Mouse (Mus musculus) lung, postnatal 25 days (tissue): ENCODE results near the gene Sec14l4.
A peak's percentile ranks its signal among the peaks of the same experiment; 100 is the strongest.

Source experiments
- DNase-seq: peaks from one replicate; pipeline ENCODE4 v3.0.0; 2022; ENCODE audit warnings: low spot score

The Sec14l4 gene

DNA sequence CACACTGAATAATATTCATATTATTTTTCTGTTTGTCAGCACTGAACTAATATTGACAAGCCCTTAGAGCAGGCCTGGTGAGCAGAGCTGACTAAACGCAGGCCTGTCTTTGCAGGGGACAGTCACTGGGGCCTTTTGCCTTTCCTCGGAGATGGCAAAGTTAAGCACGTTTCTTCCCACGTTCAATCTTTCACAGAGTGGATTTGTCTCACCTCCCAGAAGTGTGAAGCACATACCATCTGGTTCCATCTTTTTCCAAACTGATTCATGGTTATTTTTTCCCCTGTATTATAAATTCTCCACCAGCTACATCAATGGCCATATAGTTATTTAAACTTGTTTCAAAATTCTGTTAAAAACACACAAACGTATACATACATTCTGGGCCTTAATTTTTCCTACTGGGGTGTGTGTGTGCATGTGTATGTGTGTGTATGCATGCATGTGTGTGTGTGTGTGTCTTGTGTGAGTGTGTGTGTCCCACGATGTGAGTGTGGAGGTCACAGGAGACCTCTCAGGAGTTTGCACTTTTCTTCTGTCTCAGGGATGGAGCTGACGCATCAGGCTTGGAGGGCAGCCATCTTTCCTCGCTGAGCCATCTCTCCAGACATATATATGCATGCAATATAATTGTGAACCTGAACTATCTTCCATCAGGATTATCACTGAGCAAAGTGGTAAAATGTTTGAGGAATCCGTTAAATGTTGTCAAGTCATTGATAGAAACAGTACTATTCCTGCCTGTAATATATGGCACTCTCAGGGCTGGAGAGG lies 3.5 kb upstream of the Sec14l4 start:
- DNase-seq: no peak

DNA sequence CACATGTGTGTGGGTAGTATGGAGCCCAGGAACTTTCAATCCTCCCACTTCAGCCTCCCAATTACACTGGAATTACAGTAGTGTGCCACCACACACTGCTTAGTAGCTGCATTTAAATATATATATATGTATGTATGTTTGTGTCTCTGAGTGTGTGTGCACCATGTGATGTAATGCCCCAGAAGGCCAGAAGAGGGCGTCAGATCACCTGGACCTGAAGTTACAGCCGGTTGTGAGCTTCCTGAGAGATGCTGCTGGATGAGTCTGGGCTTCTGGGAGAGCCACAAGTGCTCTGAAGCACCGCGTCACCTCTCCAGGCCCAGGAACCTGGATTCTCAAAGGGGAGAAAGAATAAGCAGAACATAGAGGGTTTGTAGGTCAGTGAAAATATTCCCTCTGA lies 1.9 kb upstream of the Sec14l4 start:
- DNase-seq: no peak

DNA sequence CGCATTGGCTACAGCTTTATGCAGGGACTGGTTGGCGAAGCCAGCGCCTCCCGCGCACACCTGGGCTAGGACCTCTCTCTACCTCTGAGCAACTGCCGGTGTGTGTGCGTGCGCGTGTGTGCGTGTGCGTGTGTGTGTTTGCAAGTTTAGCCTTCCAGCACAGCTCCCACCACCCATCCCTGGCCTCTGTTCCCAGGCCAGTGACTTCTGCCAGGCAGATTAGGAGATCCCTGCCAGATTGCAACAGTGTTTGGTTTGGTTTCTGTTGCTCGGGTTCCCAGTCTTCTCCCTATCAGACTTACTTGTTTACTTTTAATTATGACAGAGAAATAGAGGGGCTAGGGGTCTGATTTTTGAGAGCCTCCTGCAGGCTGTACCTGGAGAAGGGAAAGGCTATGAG lies 699 bp downstream of the Sec14l4 start:
- DNase-seq: no peak

DNA sequence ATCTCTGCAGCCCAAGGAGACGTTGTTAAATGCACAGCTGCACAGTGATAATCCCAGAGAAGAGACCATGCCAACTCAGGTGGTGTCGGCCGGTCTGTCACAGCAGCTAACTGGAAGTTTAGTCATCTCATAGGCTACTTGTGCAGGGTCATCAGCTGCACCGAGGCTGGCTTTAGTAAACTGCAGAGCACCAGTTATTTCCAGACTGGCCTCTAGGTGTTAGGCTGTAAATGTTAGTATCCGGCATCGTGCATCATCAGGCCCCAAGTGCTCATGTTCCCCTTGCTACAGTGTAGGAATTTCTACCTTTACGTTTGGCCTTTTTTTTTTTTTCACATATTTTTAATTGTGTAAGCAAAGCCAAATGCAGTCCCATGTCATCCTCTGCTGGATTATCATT lies 2.2 kb downstream of the Sec14l4 start:
- no peak for DNase-seq

DNA sequence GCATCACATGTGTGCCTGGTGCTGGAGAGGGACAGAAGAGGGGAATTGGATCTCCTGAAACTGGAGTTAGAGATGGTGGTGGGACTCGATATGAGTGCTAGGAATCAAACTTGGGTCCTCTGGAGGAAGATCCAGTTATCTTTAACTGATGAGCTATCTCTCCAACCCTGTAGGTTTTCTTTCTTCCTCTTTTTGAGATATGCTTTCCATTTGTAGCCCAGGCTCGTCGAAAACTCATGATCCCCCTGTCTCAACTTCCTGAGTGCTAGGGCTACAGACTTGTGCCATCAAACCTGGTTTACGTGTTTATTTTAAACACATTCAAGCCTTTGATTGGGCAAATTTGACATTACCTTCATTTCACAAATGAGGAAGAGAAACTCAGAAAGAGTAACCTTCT lies 2.9 kb downstream of the Sec14l4 start:
- no peak for DNase-seq

DNA sequence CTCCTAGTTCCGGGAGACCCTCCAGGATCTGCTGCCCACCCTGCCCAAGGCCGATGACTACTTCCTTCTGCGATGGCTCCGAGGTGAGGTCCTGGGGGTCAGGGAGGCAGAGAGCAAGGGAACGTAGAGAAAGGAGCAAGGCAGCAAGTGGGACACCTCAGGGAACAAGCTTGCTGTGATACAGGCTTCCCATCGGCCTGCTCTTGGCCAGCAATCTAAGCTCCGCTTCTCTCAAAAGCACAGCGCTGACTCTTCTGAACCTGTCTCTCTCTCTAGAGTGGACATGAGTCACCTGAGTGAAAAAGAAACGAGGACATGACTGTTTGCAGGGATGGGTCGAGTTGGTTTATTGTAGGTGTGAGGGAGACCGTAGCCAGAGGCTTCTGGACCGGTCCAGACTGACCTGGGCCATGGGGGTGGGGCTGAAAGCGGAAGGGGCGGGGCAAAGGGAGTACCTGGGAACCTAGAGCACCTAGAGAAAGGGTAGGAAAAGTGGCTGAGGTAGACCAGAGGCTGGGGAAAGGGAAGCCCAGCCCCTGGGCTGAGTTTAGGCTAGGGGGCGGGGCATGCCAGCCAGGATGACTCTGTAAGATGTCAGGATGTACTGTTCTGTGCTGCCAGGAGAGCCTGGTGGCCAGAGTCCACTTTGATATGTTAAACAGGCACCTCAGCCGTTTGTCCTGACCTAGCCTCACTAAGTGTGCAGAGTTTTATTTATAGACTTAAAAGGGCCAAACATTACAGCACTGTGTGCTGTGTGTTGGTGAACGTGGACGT lies 4.0 kb downstream of the Sec14l4 start:
- DNase-seq: peak; percentile 30

DNA sequence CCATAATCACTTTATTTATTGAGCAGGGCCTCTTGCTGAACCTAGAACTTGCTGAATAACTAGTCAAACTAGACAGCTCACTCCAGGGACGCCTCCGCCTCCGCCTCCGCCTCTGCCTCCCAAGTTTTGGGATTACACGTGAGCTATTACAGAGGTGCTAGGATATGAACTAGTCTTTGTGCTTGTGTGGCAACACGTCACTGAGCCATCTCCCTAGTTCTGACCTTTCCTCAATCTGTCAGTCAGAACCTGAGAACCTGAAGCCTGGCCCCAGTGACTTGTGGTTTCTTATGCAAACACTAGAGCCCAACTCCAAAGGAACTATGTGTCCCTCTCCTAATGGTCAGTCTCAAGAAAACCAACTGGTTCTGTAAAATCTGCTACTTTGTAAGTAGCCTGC lies 4.7 kb downstream of the Sec14l4 start:
- peak; percentile 82 for DNase-seq

DNA sequence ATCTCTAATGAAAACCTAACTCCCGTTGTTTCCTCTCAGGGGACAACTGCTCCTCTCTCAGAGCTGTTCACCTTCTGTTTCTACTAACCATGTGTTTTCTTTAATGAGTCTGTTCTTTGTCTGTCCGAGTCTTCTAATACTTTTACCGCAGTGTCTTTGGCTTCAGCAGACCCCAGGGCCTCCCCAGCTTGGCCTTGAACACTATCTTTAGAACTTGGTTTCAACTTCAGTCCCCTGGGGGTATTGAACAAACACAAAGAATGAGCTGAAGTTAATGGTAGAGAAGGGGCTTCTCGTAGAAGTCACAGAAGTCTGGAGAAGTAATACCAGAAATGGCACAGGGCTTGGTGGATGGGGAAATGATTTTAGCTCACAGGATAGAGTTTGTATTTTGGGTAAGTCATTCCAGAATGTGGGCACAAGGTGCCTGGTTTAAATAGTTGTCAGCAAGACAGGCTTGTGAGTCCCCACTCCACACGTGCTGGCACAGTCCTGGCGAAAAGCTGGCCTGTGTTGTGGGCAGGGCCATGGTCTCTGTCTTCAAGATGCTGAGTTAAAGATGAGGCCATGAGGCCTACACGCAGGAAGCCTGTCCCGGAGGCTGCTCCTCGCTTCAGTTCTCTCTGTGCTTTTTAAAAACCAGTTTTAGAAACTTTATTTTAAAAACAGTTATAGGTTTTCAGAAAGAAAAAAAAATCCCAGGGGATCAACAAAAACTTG lies 5.3 kb downstream of the Sec14l4 start:
- DNase-seq: no peak

DNA sequence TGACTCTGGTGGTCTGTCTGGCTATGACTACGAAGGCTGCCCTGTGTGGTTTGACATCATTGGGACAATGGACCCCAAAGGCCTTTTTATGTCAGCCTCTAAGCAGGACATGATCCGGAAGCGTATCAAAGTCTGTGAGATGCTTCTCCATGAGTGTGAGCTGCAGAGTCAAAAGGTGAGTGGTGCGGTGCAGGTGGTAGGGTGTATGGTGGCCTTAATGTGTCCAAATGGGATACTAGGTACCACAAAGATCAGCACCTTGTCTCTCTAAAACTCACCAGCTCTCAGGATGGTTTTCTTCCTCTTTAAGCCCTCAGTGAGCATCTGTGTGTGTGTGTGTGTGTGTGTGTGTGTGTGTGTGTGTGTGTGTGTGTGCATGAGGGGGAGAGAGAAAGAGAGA lies 8.7 kb downstream of the Sec14l4 start:
- no peak for DNase-seq

DNA sequence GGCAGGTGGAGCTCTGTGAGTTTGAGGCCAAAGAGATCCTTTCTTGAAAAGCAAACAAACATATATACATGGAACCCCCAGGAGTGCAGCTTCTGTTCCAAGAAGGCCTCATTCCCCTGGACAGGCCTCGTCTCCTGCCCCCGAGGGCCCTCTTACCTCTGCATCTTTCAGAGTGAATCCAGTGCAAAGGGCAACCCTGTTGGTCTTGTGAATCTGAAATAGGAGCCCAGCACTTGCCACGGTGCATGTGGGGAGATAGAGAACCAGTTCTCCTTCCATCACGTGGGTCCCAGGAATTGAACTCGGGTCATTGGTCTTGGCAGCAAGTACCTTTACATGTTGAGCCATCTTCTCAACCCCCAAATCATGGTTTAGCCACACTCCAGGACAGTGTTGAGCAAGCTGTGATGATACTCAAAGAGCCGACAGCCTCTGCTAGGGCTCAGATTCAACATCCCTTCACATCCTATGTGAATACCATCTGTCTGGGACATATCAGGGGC lies 9.9 kb downstream of the Sec14l4 start:
- no peak for DNase-seq

DNA sequence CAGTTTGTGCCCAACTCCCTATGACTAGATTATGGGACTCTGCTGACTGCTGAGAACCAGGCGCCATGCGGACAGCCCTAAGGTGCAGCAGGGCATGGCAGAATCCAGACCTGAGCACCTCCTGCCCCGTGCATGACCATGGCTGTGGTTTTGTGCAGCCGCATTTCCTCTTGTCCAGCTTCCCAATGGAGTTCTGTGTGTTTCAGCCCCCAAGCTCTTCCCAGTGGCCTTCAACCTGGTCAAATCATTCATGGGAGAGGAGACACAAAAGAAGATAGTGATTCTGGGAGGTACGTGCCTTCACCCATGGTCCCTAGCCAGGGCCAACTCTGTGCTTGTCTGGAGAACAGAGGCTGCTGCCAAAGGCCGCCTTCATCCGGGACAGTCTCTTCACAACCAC lies 11.8 kb downstream of the Sec14l4 start:
- DNase-seq: no peak

DNA sequence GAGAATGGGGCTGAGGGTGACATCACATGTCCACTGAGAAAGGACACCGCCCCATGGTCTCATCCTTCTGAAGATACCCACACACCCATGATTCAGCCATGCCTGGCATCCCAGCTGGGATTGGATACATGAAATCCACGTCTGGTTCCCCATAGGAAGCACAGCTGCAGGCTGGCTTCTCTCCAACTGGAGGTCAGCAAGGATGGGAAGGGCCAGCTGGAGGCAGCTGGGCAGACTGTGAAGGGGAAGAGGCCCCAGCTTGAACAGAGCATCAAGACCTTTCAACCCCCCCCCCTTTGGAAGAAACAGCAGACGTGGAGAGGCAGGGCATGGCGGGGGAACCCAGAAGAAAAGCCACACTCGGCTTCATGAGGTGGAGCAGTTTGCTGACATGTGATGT lies 15.3 kb downstream of the Sec14l4 start:
- DNase-seq: no peak

DNA sequence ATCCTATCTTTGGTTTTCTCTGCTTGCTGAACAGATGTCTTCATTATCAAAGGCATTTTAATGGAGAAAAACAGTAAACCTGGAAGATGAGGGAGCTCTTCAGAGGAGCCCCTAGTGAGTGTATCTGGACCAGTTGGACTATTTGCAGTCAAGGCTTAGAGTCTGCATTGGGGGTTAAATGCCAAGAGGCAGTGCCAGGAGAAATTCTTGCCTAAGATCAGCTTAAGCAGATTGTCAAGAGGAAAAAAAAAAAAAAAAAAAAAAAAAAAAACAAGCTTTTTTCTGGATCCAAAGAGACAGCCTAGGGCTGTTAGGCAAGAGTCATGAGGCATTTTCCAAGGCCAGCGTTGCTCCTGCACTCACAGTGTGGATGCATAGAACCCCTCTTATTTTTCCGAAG lies 16.5 kb downstream of the Sec14l4 start:
- no peak for DNase-seq

DNA sequence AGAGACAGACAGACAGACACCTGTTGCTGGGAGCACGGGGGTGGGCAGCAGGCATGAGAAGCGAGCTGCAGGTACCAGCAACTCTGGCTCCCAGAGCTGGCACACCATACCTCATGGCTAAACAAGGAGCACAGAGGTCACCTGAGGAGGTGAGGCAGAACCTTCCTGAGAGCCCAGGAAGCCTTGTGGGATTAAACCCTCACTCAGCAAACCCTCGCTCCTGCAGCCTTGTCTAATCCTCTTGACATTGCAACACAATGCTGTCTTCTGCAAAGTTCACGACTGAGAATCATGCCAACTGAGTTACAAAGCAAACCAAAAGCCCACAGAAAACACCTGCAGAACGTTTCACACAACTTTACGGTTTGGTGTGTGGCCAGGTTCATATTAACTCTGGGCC lies 17.2 kb downstream of the Sec14l4 start:
- no peak for DNase-seq

DNA sequence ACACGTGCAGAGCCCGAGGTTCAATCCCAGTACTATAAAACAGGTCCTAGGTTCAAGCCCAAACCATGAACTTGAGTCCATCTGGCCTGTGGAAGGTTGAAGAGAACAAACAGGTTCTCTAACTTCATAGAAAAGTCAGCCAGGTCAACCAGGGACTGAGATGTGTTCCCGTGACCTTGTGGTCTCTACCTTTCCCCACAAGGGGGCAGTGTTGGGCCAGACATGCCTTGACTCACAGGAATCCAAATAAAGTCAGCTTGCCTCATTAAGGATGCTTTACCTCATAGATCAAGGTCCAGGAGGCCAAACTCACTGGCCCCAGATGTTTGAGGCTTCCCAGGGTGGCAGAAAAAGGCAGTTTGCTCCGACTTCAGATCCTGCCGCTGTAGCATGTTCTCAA lies 22.3 kb downstream of the Sec14l4 start:
- DNase-seq: peak; percentile 78

DNA sequence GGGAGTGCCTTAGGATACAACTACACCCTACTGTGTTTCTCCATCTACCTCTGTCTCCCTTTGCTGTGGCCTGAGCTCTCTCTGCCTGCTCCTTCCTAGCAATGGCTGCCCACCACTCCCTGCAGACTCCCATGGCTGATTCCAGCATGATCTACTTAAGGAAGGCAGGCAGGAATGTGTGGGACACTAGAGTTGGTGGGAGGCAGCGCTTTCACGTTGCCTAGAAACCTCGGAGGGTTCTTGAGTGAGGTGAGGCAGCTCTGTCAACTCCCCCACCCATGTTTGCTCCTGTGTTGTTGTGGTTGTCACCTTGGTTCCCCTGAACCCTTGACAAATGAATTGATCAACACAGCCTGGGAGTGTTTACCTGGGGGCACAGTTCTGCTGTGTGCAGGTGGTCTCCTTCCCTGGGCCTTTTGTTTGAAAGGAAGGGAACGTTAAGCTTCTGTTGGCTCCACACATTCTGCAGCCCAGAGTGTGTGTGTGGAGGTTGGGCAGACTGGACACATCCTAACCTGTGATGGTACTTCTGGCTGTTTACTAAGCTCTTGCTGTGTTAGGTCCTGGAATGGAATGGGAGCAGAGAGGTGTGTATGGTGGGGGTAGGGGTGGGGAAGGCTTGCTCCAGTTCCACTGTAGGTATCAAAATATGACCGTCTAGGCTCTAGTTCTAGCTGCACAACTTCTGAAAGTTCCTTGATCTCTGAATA lies 29.8 kb downstream of the Sec14l4 start:
- peak; percentile 82 for DNase-seq

DNA sequence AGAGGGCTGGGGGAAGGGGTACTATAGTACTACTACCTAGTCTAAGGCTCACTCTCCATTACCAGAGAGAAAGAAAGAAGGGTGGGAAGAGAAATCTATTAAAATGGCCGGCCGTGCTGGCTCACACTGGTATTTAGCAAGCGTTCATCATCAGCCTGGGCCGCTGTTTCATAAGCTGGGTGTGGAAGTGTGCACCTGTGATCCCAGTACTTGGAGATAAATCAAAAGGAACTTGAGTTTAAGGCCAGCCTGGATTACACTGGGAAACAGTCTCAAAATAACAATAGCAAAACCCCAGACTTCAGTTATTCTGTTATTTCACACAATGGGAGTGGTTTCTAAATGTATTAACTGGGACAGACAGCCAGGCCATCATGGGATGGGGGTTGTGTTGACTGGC lies 31.3 kb downstream of the Sec14l4 start:
- peak; percentile 61 for DNase-seq

DNA sequence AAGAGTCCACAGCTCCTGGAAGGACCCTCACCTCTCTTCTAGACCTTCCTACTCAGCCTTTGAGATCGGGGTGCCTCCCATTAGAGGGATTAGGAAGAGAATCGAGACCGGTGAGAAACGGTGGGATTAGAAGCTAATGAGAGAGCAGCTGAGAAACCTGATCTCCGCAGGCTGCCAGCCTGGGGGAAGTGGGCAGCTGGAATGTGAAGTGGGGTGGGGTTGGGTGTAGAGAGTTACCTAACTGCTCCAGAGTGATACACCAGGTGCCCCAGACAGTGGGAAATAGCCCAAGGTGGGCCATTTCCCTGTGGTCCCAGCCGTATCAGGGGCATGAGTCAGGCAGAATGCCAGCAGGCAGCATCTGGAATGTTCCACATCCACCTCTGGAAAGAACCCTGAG lies 31.7 kb downstream of the Sec14l4 start:
- DNase-seq: peak; percentile 86

DNA sequence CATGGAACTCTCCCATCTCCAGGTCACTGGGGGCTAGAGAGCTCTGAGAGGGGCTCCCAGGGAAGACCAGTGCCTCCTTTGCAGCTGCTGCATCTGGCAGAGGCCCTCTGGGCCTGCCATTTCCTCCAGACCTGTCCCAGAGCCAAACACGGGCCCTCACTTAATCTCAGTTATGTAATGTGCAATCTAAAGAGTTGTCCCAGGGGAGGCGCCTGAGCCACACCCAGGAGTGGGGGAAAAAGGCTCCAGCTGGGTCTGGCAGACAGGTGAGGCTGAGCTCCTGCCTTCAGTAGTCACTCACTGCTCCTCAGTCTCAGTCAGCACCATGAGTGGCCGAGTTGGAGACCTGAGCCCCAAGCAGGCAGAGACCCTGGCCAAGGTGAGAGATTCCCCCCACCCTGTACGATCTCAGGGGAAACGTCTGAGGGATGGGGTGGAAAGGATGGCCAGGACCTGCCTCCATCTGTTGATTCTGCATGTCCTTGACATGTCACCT lies 33.4 kb downstream of the Sec14l4 start, which contains the start of gene Sec14l3:
Sec14l3 (plus strand) TSS at position 215 of the 496 bp plus-strand sequence.
- DNase-seq: peak; percentile 87

DNA sequence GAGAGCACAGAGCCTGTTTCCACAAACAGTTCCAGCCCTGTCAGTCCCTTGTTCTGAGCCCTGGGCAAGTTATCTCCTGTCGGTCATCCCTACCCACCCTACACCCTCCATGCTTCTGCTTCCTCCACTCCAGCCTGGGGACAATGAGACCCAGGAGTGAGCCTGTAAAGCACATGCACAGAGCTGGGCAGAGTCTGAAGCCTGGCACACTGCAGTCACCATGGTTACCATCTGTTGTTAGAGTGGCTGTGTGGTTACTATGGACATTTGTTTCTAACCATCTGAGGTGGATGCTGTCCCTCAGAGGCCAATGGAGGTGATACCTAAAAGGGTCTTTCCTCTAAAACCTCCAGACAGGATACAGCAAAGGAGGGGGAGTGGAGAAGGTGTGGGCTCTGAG lies 38.4 kb downstream of the Sec14l4 start:
- no peak for DNase-seq

DNA sequence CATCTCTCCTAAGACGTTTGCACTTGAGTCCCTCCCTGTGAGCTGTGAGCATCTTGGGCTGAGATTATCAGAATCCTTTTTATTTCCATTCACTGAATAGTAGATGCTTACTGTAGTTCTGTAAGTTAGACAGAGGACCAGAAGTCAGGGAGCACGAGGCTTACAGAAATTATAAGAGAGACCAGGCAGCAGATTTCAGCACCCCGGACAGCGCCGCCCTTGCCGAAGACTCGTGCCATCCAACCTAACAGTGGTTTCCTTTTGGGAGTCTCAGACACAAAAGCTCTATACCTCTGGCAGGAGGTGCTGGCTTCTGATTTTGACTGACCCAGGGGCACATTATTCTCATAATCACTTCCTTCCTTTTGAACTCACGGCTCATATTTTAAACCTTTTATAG lies 45.4 kb downstream of the Sec14l4 start:
- DNase-seq: no peak
